Mouse (Mus musculus) E14TG2a.4 (cell line): ENCODE results near the gene Setd5.

ENCODE experiments used
- CTCF ChIP-seq: conservative IDR thresholded peaks from 2 replicates; pipeline ENCODE4 v1.5.1; 2014; ENCODE audit warnings: low read length
- NANOG ChIP-seq: IDR thresholded peaks from 2 replicates; pipeline ENCODE4 v1.6.1; 2014; ENCODE audit warnings: borderline replicate concordance, low read length, mixed read lengths
- POU5F1 ChIP-seq: IDR thresholded peaks from 2 replicates; pipeline ENCODE4 v1.6.1; 2014; ENCODE audit warnings: low read length, borderline replicate concordance

GRCm38 (mm10) chr6:113154886-113155285 is 77.7 kb downstream of the Setd5 start:
- TF ChIP-seq CTCF (no peak), NANOG (no peak), POU5F1 (no peak)
